13 mouse cellular contexts compared by ENCODE assay signal in the genomic region with DNA sequence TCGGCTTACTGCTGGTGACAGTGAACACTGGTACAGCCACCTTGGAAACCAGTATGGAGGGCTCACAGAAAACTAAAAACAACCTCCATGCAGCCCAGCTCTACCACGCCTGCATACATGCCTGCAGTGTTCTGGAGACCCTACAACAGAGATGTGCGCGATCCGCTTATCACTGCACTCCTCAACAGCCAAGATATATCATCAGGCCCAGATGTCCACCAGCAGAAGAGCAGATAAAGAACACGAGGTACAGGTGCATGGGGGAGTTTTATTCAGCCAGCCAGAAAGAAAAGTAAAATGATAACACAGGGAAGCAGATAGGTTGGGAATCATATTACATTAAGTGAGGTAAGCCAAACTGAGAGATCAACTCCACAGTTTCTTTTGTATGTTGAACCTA.
"Had no signal": no experiment of that assay in that cellular context is flagged by ENCODE, and none has a peak within 500 bp of the region (broad histone marks: within the 10 kb centered on the region; RNA-seq: fewer than 3 reads in every experiment).

No protein-coding gene starts in this region.

- H3K27me3 ChIP-seq: limb, embryonic 15.5 days; midbrain, embryonic 15.5 days; neural tube, embryonic 12.5 days had no signal

- H3K9me3 ChIP-seq: limb, embryonic 15.5 days; midbrain, embryonic 15.5 days; neural tube, embryonic 12.5 days had no signal

- H3K4me1 ChIP-seq: limb, embryonic 15.5 days; midbrain, embryonic 15.5 days; neural tube, embryonic 12.5 days had no signal

- DNase-seq: kidney, postnatal 10 days; kidney, postnatal 4 days; lung, embryonic 14.5 days; lung, postnatal 14 days; thymus, postnatal 4 days had no signal

- ATAC-seq: intestine, postnatal 0 days; midbrain, embryonic 15.5 days had no signal

- H3K4me3 ChIP-seq: layer of hippocampus, adult 2 months; left cerebral cortex, adult 2 months; limb, embryonic 15.5 days; midbrain, embryonic 15.5 days; neural tube, embryonic 12.5 days had no signal

- H3K27ac ChIP-seq: layer of hippocampus, adult 2 months; left cerebral cortex, adult 2 months; limb, embryonic 15.5 days; macrophage; midbrain, embryonic 15.5 days; neural tube, embryonic 12.5 days; stomach, postnatal 0 days had no signal

- H3K36me3 ChIP-seq: midbrain, embryonic 15.5 days; neural tube, embryonic 12.5 days had no signal

- H3K4me2 ChIP-seq: limb, embryonic 15.5 days; lung, embryonic 14.5 days; midbrain, embryonic 15.5 days; neural tube, embryonic 12.5 days had no signal

- H3K9ac ChIP-seq: limb, embryonic 15.5 days; lung, embryonic 14.5 days; midbrain, embryonic 15.5 days; neural tube, embryonic 12.5 days had no signal
